Mouse (Mus musculus) myocyte (in vitro differentiated cells): ENCODE measurements at regions not wholly inside any gene's neighbourhood (a gene's known extent, or its start where the extent isn't known, plus 50 kb on each side); places are given as distances from the start of the nearest gene placed in this dataset.
"Not testable (repeated sequence)": the region's sequence is repeated elsewhere in the genome, so short reads cannot be mapped to it uniquely, and the experiment has no call there.

Source experiments
- CEBPB ChIP-seq: IDR thresholded peaks from 2 replicates; pipeline ENCODE4 v1.6.1; 2011; ENCODE audit warnings: mild to moderate bottlenecking, moderate library complexity; ENCODE audit not compliant: poor library complexity, insufficient read depth, severe bottlenecking
- E2F4 ChIP-seq: IDR thresholded peaks from one replicate; pipeline ENCODE4 v1.6.1; 2011; ENCODE audit warnings: mild to moderate bottlenecking, control low read depth, moderate library complexity; ENCODE audit not compliant: insufficient read depth
- MAX ChIP-seq: IDR thresholded peaks from one replicate; pipeline ENCODE4 v1.6.1; 2011; ENCODE audit warnings: low read depth, mild to moderate bottlenecking, control low read depth
- MYOG ChIP-seq, 3 experiments: IDR thresholded peaks; one replicate each; pipeline ENCODE4 v1.6.1; 2011; ENCODE audit warnings: control low read depth in 2 of 3, low read depth in 2 of 3, mild to moderate bottlenecking in 2 of 3; ENCODE audit not compliant: insufficient read length in 2 of 3, control insufficient read depth in 1 of 3, insufficient read depth in 1 of 3
- POLR2A ChIP-seq: IDR thresholded peaks from one replicate; pipeline ENCODE4 v1.6.1; 2011; ENCODE audit warnings: low read depth, mild to moderate bottlenecking, control low read depth, moderate library complexity; ENCODE audit not compliant: insufficient read length
- POLR2AphosphoS2 ChIP-seq: IDR thresholded peaks from one replicate; pipeline ENCODE4 v1.6.1; 2011; ENCODE audit warnings: low read depth, control low read depth; ENCODE audit not compliant: insufficient read length
- REST ChIP-seq: IDR thresholded peaks from one replicate; pipeline ENCODE4 v1.6.1; 2011; ENCODE audit warnings: mild to moderate bottlenecking, control low read depth, moderate library complexity; ENCODE audit not compliant: insufficient read depth, insufficient read length
- SRF ChIP-seq: IDR thresholded peaks from one replicate; pipeline ENCODE4 v1.6.1; 2011; ENCODE audit warnings: low read depth; ENCODE audit not compliant: control insufficient read depth, insufficient read length
- TCF12 ChIP-seq: IDR thresholded peaks from one replicate; pipeline ENCODE4 v1.6.1; 2011; ENCODE audit warnings: mild to moderate bottlenecking, control low read depth; ENCODE audit not compliant: poor library complexity, insufficient read depth, severe bottlenecking
- TCF3 ChIP-seq: IDR thresholded peaks from one replicate; pipeline ENCODE4 v1.6.1; 2011; ENCODE audit warnings: low read depth, control low read depth; ENCODE audit not compliant: insufficient read length
- USF1 ChIP-seq: IDR thresholded peaks from one replicate; pipeline ENCODE4 v1.6.1; 2011; ENCODE audit warnings: low read depth, mild to moderate bottlenecking, control low read depth, moderate library complexity

- not testable (repeated sequence) for TF ChIP-seq POLR2A; POLR2AphosphoS2; MYOG (IDR thresholded peaks at IDR 0.05; ENCODE audit: control insufficient read depth in 1 of 3, insufficient read depth in 1 of 3, insufficient read length in 2 of 3, low read depth in 2 of 3); E2F4; CEBPB; SRF; MAX; USF1; TCF3; TCF12; REST
Observed at GRCm38 (mm10) chr17:13465822-13466221, 111.5 kb downstream of the Tcp10c start.
